Mouse (Mus musculus) megakaryocyte-erythroid progenitor cell, adult 5-6 weeks (primary cell): Measurements from ENCODE around the gene Nlrc5. TPM values are rescaled to one million over a fixed set of nuclear protein-coding genes. Genes with fewer than 3 reads are reported as not detected.

Experiments
- ATAC-seq: replicated peaks from 2 replicates; pipeline ENCODE4 v1.8.0; 2016; ENCODE audit warnings: mild to moderate bottlenecking, inconsistent platforms; ENCODE audit not compliant: severe bottlenecking, poor library complexity, low FRiP score, low TSS enrichment
- total RNA-seq, 2 experiments: library from RNA; stranded (forward) in 1 of 2; stranded (reverse) in 1 of 2; fragments of 200-1000, 215-1000 nt in 1 of 2; fragments of >200 nt in 1 of 2; fragmentation: Nextera tagmentation in 1 of 2; gene quantifications; 2 replicates each; pipeline ENCODE4 v1.2.3; 2014 to 2017

The Nlrc5 gene
- total RNA-seq, 2 experiments from 2014 or later, result 25.4 to 47.6 TPM

GRCm38 (mm10) chr8:94549482-94549881 lies 115.3 kb downstream of the Nlrc5 start:
- no peak for ATAC-seq

DNA sequence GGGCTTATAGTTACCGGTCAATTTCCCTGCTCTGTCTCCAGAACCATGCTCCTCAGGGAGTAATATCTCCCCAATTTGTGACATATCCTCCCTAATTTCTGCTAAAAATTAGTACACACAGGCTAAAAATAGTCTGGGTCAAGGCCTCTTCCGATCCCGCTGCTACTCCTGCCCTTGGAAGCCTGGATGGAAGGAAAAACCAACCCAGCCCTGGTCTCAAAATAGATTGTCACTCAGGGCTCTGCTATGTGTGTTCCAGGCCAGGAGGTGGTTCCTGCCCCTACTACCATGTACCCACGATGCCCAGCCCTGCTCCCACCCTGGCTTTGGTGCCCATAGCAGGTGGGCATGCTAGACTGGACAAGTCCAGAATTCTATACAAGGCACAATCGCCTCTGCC lies 115.8 kb downstream of the Nlrc5 start:
- no peak for ATAC-seq

DNA sequence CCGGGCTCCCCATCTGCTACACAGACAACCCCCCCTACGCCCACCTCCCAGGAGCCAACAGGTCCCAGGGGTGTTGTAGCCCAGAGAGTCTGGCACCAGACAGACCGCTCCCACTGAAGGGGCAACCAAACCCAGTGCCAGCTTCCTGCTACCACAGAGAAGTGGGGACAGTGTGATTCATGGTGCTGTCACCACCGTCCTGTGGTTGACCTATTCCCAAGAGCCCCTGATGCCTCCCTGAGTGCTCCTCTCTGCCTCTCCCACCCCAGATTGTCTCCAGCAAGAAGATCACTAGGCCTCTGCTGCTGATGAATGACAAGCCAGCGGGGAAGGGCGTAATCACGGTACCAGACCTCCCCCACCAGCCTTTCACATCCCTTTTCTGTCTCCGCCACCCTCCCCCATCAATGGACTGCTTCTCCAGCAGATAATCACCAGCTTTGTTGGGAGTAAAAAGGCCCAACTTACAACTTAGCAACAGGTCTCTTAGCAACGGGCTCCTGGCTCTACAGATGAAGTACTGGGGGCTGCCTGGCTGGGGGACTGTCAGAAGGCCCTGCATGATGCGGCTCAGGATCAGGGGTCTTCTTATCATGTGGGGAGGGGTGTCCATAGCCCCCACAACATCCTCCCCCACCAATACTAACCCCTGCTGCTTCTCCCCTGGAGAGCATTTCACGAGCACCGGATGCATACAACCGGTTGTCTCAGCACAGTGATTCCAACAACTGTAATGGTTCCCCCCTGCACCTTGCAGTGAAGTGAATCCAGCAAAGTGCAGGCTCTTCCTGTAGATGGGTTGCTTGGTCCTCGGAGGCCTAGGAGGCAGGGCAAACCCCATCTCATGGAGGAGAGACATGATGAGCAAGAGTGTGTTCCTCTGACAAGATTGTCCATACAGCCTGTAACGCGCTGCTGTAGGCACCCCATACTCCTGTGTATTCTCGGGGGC lies 117.6 kb downstream of the Nlrc5 start:
- no peak for ATAC-seq

- peak; percentile 77 for ATAC-seq
These were observed 118.5 kb downstream of the Nlrc5 start for GRCm38 (mm10) chr8:94552696-94553095.

DNA sequence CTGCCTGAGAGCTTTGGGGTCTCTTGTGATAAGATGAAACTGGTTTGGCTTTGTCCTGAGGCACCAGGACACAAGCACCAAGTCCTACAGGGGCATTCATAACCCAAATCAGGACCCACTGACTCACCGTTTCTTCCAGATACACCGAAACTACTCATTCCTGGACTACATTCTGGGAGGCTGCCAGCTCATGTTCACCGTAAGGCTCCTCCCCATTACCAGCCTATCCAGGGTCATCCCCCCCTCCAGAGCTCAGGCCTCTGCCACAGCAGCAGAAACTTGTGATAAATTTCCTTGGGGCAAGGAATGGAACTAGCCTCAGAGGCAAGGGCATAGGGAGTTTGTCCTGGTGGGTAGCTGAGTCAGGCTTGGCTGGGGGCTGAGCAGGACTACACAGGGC lies 123.1 kb downstream of the Nlrc5 start:
- ATAC-seq, result no peak

- ATAC-seq, result no peak
These were observed 127.1 kb downstream of the Nlrc5 start for GRCm38 (mm10) chr8:94561256-94561655.

DNA sequence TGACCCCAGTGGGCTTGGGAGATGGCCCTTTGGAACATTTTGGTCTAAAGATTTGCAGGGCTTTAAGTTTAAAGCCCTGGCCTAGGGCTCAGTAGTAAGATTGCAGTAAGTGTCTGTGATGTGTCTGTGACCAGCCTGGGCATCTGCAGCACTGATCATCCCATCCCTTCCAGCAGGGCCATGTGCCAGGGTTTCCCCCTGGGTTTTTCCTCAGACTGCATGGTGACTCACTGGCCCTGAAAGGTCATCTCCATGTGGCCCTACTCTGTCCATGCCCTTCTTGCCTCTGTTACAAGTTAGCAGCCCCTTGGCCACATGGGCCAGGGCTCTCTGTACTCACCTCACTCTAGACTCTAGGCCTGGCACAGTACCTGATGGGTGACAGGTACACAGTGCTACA lies 130.3 kb downstream of the Nlrc5 start:
- ATAC-seq, result no peak

- ATAC-seq, result no peak
These were observed 131.9 kb downstream of the Nlrc5 start for GRCm38 (mm10) chr8:94566033-94566432.

- ATAC-seq, result no peak
These were observed 132.4 kb downstream of the Nlrc5 start for GRCm38 (mm10) chr8:94566446-94567158.

DNA sequence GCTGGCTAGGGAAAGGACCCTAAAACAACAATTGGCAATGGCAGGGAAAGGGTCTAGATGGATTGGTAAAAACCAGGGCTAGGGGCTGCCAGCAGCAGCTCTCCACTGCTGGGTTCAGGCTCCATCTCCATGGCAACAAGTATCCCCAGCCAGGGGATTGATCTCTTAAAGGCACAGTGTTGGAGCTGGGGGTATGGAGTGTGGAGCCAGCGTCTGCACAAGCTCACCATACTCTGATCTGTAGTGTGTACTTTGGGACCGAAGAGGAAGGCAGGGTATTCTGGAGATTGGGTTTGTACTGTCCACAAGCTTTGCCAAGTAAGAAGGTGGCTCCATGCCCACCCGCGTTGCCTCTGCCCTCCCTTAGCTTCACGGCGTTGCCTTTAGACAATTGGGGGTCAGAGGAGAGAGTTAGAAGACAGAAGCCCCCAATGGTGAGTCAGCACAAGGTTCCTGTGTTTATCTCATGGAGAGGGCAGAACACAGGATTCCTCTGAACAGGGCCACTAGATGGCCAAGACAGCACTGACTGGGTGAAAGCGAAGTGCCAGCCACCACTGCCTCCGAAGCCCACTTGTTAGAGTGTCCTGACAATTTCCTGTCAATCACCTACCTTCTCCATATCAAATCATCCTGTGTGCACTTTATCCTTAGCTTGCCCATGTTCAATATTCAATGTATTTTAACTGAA lies 133.1 kb downstream of the Nlrc5 start:
- no peak for ATAC-seq

DNA sequence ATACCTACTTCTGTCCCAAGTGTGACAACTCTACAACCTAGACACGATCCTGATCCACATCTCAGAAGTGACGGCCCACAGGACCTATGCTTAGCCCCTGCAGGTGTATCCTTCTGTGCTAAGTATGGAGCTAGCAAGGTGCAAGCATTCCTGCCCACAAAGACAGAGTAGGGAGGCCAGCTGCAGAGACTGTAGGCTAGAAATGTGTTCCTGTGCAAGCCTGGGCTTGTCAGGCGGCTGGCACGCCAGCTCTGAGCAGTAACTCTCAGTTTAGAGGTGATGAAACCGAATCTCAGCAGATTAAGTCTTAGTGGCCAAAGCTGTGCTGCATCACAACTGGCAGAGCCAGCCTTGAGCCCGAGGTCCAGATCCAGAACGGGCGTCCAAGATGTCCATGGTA lies 133.9 kb downstream of the Nlrc5 start:
- no peak for ATAC-seq

GRCm38 (mm10) chr8:94569419-94569818 lies 135.3 kb downstream of the Nlrc5 start:
- ATAC-seq, result no peak

- ATAC-seq, result no peak
These were observed 137.7 kb downstream of the Nlrc5 start for GRCm38 (mm10) chr8:94571896-94572295.

GRCm38 (mm10) chr8:94574159-94574907 lies 140.2 kb downstream of the Nlrc5 start:
- ATAC-seq, result no peak

DNA sequence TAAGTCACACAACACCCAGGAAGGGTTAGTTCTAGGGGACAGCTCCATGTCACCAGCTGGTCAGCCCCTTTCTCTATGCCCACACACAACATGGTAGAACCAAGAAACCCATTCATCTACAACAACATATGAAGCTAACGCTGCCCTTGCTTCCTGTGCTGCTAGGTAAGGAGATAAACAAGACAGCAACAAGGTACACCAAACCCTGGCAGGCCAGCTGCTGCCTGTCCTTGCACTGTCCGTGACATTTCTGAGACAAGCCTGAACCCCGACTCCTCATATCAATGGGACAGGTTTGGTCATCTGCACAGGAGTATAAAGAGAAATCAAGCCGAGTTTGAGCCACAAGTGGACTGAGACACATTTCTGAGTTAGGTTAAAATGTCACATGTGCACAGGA lies 141.0 kb downstream of the Nlrc5 start:
- ATAC-seq, result no peak

Other genes with a start within 250 kb of the Nlrc5 start
- gene Nup93, start 219.8 kb upstream of the Nlrc5 start, total RNA-seq (2014; fragmentation: Nextera tagmentation), result 66.6 and 86.4 TPM in 2 replicates
- gene Nup93, start 219.8 kb upstream of the Nlrc5 start, total RNA-seq (2017), result 55.1 and 69.6 TPM in 2 replicates
- 0.12 and 1.8 TPM in 2 replicates for gene Slc12a3, start 105.2 kb upstream of the Nlrc5 start, total RNA-seq (2014; fragmentation: Nextera tagmentation)
- not detected in 2 replicates for gene Slc12a3, start 105.2 kb upstream of the Nlrc5 start, total RNA-seq (2017)
- gene Herpud1, start 47.9 kb upstream of the Nlrc5 start, total RNA-seq (2014; fragmentation: Nextera tagmentation), result 31.8 and 41.0 TPM in 2 replicates
- gene Herpud1, start 47.9 kb upstream of the Nlrc5 start, total RNA-seq (2017), result 43.7 and 50.8 TPM in 2 replicates
- 111 and 116 TPM in 2 replicates for gene Cpne2, start 98.6 kb downstream of the Nlrc5 start, total RNA-seq (2014; fragmentation: Nextera tagmentation)
- gene Cpne2, start 98.6 kb downstream of the Nlrc5 start, total RNA-seq (2017), result 78.7 and 81.7 TPM in 2 replicates
- 32.6 and 43.4 TPM in 2 replicates for gene Rspry1, start 167.6 kb downstream of the Nlrc5 start, total RNA-seq (2014; fragmentation: Nextera tagmentation)
- 43.9 and 51.2 TPM in 2 replicates for gene Rspry1, start 167.6 kb downstream of the Nlrc5 start, total RNA-seq (2017)
- gene Fam192a, start 167.6 kb downstream of the Nlrc5 start, total RNA-seq (2014; fragmentation: Nextera tagmentation), result 52.0 and 60.3 TPM in 2 replicates
- 89.9 and 154 TPM in 2 replicates for gene Fam192a, start 167.6 kb downstream of the Nlrc5 start, total RNA-seq (2017)
- gene Arl2bp, start 232.2 kb downstream of the Nlrc5 start, total RNA-seq (2014; fragmentation: Nextera tagmentation), result 51.1 and 64.0 TPM in 2 replicates
- 124 and 152 TPM in 2 replicates for gene Arl2bp, start 232.2 kb downstream of the Nlrc5 start, total RNA-seq (2017)